Mouse (Mus musculus) neural tube, embryonic 13.5 days (tissue): Measurements from ENCODE around the gene Mertk. TPM values are rescaled to one million over a fixed set of nuclear protein-coding genes. Genes with fewer than 3 reads are reported as not detected.

Experiments used
- ATAC-seq: fragments of 200-750 bp; cut with Nextera tagmentation; 2 replicates; pipeline ENCODE4 v1.8.0; 2017; ENCODE audit warnings: low read depth, mild to moderate bottlenecking, moderate TSS enrichment, moderate library complexity
- H3K27ac ChIP-seq: fragments of 300-500 bp; sonication (generic); replicated peaks from 2 replicates; pipeline ENCODE4 v1.5.1; 2015; ENCODE audit warnings: moderate library complexity, mild to moderate bottlenecking, inconsistent platforms
- H3K27me3 ChIP-seq: fragments of 300-500 bp; sonication (generic); 2 replicates; pipeline ENCODE4 v1.6.1; 2015; ENCODE audit warnings: mild to moderate bottlenecking, inconsistent platforms
- H3K36me3 ChIP-seq: fragments of 300-500 bp; sonication (generic); 2 replicates; pipeline ENCODE4 v1.6.1; 2015; ENCODE audit warnings: mild to moderate bottlenecking, inconsistent platforms
- H3K4me1 ChIP-seq: fragments of 300-500 bp; sonication (generic); replicated peaks from 2 replicates; pipeline ENCODE4 v1.6.1; 2015; ENCODE audit warnings: inconsistent platforms
- H3K4me2 ChIP-seq: fragments of 300-500 bp; sonication (generic); 2 replicates; pipeline ENCODE4 v1.6.1; 2015; ENCODE audit warnings: inconsistent platforms, mild to moderate bottlenecking, moderate library complexity
- H3K4me3 ChIP-seq: fragments of 300-500 bp; sonication (generic); 2 replicates; pipeline ENCODE4 v1.5.1; 2015; ENCODE audit warnings: mild to moderate bottlenecking, inconsistent platforms
- H3K9ac ChIP-seq: fragments of 300-500 bp; sonication (generic); 2 replicates; pipeline ENCODE4 v1.6.1; 2015; ENCODE audit warnings: moderate library complexity, mild to moderate bottlenecking, inconsistent platforms
- H3K9me3 ChIP-seq: fragments of 300-500 bp; sonication (generic); 2 replicates; pipeline ENCODE4 v1.6.1; 2016; ENCODE audit warnings: inconsistent platforms
- WGBS: fragments of 180-500 bp; shearing (Covaris S2); methylation state at CpG from one replicate; pipeline ENCODE4 v1.1.7; 2015; 5-methylcytosine and 5-hydroxymethylcytosine counted together
- polyA plus RNA-seq: library from polyadenylated mRNA; unstranded; fragments of >200 nt; fragmentation: Nextera tagmentation; extraction: Ambion mirVana; gene quantifications from 2 replicates; pipeline ENCODE4 v1.2.1, GENCODE M21; 2015

The Mertk gene
- polyA plus RNA-seq, 1 experiment from 2014 or later, result 2.2 TPM

DNA sequence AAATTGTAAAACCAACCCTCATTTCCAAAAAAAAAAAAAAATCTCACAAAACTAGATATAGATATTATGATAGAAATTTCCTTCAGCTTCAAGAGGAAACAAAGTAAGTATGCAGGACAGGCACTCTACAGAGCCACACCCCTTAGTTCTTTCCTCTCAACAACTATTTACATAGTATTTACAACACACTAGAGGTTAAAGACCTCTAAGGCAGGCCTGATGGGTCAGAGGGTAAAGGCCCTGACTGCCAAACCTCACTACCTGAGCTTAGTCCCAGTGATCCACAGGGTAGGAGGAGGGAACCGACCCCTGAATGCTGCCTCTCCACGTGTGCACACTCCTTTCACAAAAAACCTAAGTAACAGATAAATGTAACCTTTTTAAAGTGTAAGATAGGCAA, 114.0 kb downstream of the Mertk start:
- ATAC-seq, result no peak
- no peak overlapping the region for H3K4me3 ChIP-seq
- WGBS, result 13% methylated on average over 2 of the region's 2 CpGs

DNA sequence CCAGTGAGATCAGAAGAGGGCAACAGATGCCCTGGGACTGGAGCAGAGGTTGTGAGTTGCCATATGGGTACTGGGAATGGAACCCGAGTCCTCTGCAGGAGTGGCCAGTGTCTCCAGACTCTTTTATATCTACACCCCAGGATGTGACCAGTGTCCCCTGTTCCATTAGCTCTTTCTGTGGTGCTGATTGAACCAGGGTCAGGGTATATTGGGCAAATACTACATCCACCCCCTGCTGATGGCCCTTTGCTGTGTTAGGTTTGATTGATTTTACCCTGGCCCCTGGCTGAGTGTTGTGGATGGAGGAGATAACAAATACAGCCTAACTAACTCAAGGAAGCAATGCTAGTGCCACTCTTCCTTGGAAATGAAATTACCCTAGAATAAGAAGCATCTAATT, 117.6 kb downstream of the Mertk start:
- 56% methylated on average over 1 of the region's 1 CpGs for WGBS
- H3K27ac ChIP-seq, result no peak overlapping the region
- no peaks in the 10 kb centered on the region for H3K9me3 ChIP-seq
- no peak overlapping the region for H3K4me2 ChIP-seq
- H3K4me1 ChIP-seq, result peaks cover 28% of the 10 kb centered on the region
- H3K4me3 ChIP-seq, result no peak overlapping the region
- H3K36me3 ChIP-seq, result no peaks in the 10 kb centered on the region
- no peaks in the 10 kb centered on the region for H3K27me3 ChIP-seq
- H3K9ac ChIP-seq, result no peak overlapping the region
- ATAC-seq, result no peak

More for the DNA sequence above, 114.0 kb downstream of the Mertk start:
- no peak overlapping the region for H3K9ac ChIP-seq
- H3K36me3 ChIP-seq, result no peaks in the 10 kb centered on the region
- H3K4me1 ChIP-seq, result peaks cover 4% of the 10 kb centered on the region; the same call in 1 of the 2 replicates
- H3K27me3 ChIP-seq, result no peaks in the 10 kb centered on the region
- H3K27ac ChIP-seq, result no peak overlapping the region
- no peak overlapping the region for H3K4me2 ChIP-seq
- H3K9me3 ChIP-seq, result no peaks in the 10 kb centered on the region

- H3K9me3 ChIP-seq, result no peaks in the 10 kb centered on the region
- H3K27me3 ChIP-seq, result no peaks in the 10 kb centered on the region
- peak overlapping the region; percentile 78 for H3K4me2 ChIP-seq
- no peak overlapping the region for H3K9ac ChIP-seq
- ATAC-seq, result no peak
- H3K27ac ChIP-seq, result 0 out of 2 replicates have a peak overlapping the region, but pooled peaks have one; percentile 13
- peak overlapping the region; percentile 69 for H3K4me3 ChIP-seq
- peaks cover 34% of the 10 kb centered on the region for H3K4me1 ChIP-seq
- WGBS, result 34% methylated on average over 6 of the region's 6 CpGs
- no peaks in the 10 kb centered on the region for H3K36me3 ChIP-seq
Observed at GRCm38 (mm10) chr2:128816916-128817315, 118.2 kb downstream of the Mertk start.

DNA sequence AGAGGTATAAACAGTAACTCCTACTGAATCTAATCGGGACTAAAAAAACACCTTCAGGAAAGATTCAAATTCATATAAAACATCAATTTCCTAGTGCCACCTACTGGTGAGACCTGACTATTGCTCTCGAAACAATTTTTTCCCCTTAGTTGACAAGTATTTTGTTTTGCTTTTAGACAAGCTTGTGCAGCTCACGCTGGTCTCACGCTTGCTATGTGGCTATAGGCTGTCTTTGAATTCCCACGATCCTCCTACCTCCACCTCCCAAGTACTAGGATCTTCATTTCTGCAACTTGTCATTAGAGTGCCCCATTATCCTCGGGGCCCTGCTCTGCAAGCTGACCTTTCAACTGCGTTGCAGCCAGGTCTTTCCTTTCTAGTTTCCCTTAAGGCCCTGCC, 118.6 kb downstream of the Mertk start:
- Histone ChIP-seq H3K4me3 (peak overlapping the region; percentile 69), H3K4me1 (peaks cover 35% of the 10 kb centered on the region), H3K27ac (peak overlapping the region; percentile 83), H3K4me2 (peak overlapping the region; percentile 78), H3K27me3 (no peaks in the 10 kb centered on the region), H3K9ac (peak overlapping the region; percentile 59; the same call in 1 of the 2 replicates), H3K36me3 (no peaks in the 10 kb centered on the region), H3K9me3 (no peaks in the 10 kb centered on the region)
- under 1% methylated on average over 7 of the region's 7 CpGs for WGBS
- ATAC-seq, result peak; percentile 72

- H3K9me3 ChIP-seq, result no peaks in the 10 kb centered on the region
- peaks cover 35% of the 10 kb centered on the region for H3K4me1 ChIP-seq
- H3K4me2 ChIP-seq, result peak within 1 kb of the TSS; percentile 78
- peak within 1 kb of the TSS; percentile 92 for H3K27ac ChIP-seq
- H3K27me3 ChIP-seq, result no peaks in the 10 kb centered on the region
- H3K36me3 ChIP-seq, result no peaks in the 10 kb centered on the region
- peak within 1 kb of the TSS; percentile 86 for H3K9ac ChIP-seq
- peak; percentile 94 for ATAC-seq
- under 1% methylated on average over 58 of the region's 59 CpGs for WGBS
- peak within 1 kb of the TSS; percentile 69 for H3K4me3 ChIP-seq
Observed at GRCm38 (mm10) chr2:128817786-128818681, 119.3 kb downstream of the Mertk start, which contains the start of gene Tmem87b. Gene Tmem87b, plus strand, starts transcription at chr2:128818118.

DNA sequence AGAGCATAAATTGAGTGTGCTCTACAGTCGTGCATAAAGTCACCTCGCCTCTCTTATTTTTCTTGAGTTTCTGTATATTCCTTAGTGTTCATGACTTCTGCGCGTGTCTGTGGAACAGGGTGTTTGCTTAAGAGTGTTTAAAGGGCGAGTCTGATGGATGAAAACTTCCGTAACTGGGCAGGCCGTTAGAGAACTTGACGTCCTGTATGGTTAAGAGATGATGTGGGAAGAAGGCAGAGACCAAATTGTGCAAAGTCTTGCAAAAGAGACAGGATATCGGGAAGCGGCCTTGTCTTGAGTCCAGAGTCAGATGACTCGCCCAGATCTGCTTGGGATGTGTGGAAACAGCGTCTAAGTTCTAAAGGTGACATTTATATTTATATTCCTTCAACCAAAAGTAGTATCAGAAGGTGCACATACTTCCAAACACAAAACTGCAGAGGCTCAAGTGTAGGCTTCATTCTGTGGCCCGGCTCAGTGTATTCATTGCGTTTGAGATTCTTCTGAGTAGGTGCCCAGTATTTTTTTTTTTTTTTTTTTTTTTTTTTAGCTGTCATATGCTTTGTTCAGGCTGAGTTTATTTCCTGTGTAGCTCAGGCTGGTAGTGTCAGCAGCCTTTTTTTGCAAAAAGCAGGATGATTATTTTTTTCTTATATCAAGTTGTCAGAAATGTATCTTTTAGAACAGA, 120.3 kb downstream of the Mertk start:
- H3K9ac ChIP-seq, result peak overlapping the region; percentile 86
- H3K27me3 ChIP-seq, result no peaks in the 10 kb centered on the region
- peak overlapping the region; percentile 92 for H3K27ac ChIP-seq
- ATAC-seq, result no peak
- H3K9me3 ChIP-seq, result no peaks in the 10 kb centered on the region
- WGBS, result 18% methylated on average over 14 of the region's 14 CpGs
- peak overlapping the region; percentile 78 for H3K4me2 ChIP-seq
- peak overlapping the region; percentile 69 for H3K4me3 ChIP-seq
- peaks cover 35% of the 10 kb centered on the region for H3K4me1 ChIP-seq
- 0 out of 2 replicates have a peak, but pooled peaks cover 6% of the 10 kb centered on the region for H3K36me3 ChIP-seq

DNA sequence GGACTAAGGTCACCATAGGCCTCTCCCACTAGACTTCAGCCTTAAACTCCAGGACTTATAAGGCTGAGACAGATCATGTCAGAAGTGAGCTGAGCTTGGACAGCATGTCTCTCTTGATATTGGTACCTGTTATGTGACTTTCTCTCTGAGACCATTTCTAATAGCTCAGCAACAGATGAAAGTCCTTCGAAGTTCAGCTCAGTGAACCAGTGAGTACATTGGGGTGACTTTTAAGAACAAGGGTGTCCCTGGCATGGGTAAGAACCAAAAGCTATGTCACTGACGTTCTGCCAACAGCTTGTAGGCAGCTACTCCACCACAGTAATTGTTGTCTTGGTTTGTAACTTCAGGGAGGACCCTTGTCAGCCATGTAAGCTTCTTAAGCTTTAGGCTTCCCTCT, 121.9 kb downstream of the Mertk start:
- no peak for ATAC-seq
- WGBS, result 84% methylated on average over 2 of the region's 2 CpGs

GRCm38 (mm10) chr2:128823893-128824292, 125.1 kb downstream of the Mertk start:
- Histone ChIP-seq H3K27ac (no peak overlapping the region), H3K9me3 (no peaks in the 10 kb centered on the region), H3K36me3 (peaks cover 36% of the 10 kb centered on the region), H3K4me1 (peaks cover 29% of the 10 kb centered on the region), H3K4me2 (no peak overlapping the region), H3K27me3 (no peaks in the 10 kb centered on the region), H3K9ac (no peak overlapping the region), H3K4me3 (no peak overlapping the region)
- WGBS, result 89% methylated on average over 5 of the region's 5 CpGs
- ATAC-seq, result no peak

More for the DNA sequence above, 121.9 kb downstream of the Mertk start:
- no peak overlapping the region for H3K4me3 ChIP-seq
- H3K4me1 ChIP-seq, result peaks cover 35% of the 10 kb centered on the region
- no peaks in the 10 kb centered on the region for H3K9me3 ChIP-seq
- H3K27ac ChIP-seq, result no peak overlapping the region
- 0 out of 2 replicates have a peak, but pooled peaks cover 10% of the 10 kb centered on the region for H3K36me3 ChIP-seq
- H3K27me3 ChIP-seq, result no peaks in the 10 kb centered on the region
- H3K9ac ChIP-seq, result no peak overlapping the region
- H3K4me2 ChIP-seq, result no peak overlapping the region

DNA sequence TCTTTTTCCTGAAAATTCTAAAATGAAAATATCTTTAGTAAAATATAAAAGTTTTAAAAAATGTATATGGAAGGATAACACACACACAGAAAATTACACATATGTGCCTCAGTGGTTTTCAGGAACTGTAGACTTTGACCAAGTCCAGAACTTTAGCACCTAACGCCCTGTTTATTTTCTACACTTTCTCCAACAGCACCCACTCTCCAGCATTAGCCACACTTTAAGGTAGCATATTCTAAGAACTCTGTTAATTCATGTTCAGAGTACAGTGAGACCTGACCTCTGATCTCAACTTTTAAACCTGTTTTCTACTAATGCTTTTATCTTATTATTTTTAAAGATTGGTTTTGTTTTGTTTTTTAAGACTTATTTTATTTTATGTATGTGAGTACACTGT, 129.0 kb downstream of the Mertk start:
- Histone ChIP-seq H3K4me3 (no peak overlapping the region), H3K9me3 (no peaks in the 10 kb centered on the region), H3K4me2 (no peak overlapping the region), H3K4me1 (no peaks in the 10 kb centered on the region), H3K36me3 (peaks cover 67% of the 10 kb centered on the region), H3K27me3 (no peaks in the 10 kb centered on the region), H3K9ac (no peak overlapping the region), H3K27ac (no peak overlapping the region)
- no peak for ATAC-seq
- 94% methylated on average over 1 of the region's 1 CpGs for whole genome bisulfite sequencing

DNA sequence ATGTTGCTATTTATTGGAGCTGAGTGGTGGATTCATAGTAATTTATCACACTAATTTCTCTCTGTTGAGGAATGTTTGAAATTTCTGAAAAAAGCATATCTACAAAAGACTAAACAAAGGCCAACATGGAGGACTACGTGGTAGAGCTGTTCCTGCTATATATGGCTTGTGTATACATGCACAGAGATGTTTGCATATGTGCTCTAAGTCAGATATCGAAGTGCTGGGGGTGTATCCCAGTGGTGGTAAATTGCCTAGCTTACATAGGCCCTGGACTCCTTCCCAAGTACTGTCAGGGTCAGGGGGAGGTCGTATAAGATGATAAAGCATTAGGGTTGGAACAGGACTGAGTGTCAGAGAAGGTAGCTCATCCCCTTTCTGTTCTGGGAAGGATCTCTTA, 133.9 kb downstream of the Mertk start:
- Histone ChIP-seq H3K9ac (no peak overlapping the region), H3K9me3 (no peaks in the 10 kb centered on the region), H3K4me3 (no peak overlapping the region), H3K4me1 (no peaks in the 10 kb centered on the region), H3K27me3 (no peaks in the 10 kb centered on the region), H3K27ac (no peak overlapping the region), H3K4me2 (no peak overlapping the region), H3K36me3 (peaks cover 87% of the 10 kb centered on the region)
- 88% methylated on average over 3 of the region's 3 CpGs for WGBS
- ATAC-seq, result no peak

GRCm38 (mm10) chr2:128833035-128833434, 134.3 kb downstream of the Mertk start:
- Histone ChIP-seq H3K4me2 (no peak overlapping the region), H3K27ac (no peak overlapping the region), H3K9me3 (no peaks in the 10 kb centered on the region), H3K4me3 (no peak overlapping the region), H3K4me1 (no peaks in the 10 kb centered on the region), H3K9ac (no peak overlapping the region), H3K27me3 (no peaks in the 10 kb centered on the region), H3K36me3 (peaks cover 87% of the 10 kb centered on the region)
- 93% methylated on average over 2 of the region's 2 CpGs for WGBS
- ATAC-seq, result no peak

- no peaks in the 10 kb centered on the region for H3K4me1 ChIP-seq
- 93% methylated on average over 2 of the region's 2 CpGs for WGBS
Observed at GRCm38 (mm10) chr2:128833435-128833834, 134.7 kb downstream of the Mertk start.

More at GRCm38 (mm10) chr2:128833435-128833834, 134.7 kb downstream of the Mertk start:
- ATAC-seq, result no peak
- H3K9ac ChIP-seq, result no peak overlapping the region
- H3K4me2 ChIP-seq, result no peak overlapping the region
- H3K36me3 ChIP-seq, result peaks cover 86% of the 10 kb centered on the region
- no peaks in the 10 kb centered on the region for H3K9me3 ChIP-seq
- H3K4me3 ChIP-seq, result no peak overlapping the region
- H3K27me3 ChIP-seq, result no peaks in the 10 kb centered on the region
- no peak overlapping the region for H3K27ac ChIP-seq
